Mouse (Mus musculus) liver, embryonic 14.5 days (tissue): ENCODE measurements around the gene Iqch.

Experiments used
- CTCF ChIP-seq: IDR thresholded peaks from 2 replicates; pipeline ENCODE4 v1.5.1; 2016; ENCODE audit warnings: antibody characterized with exemption, low read depth, control low read depth
- EP300 ChIP-seq: IDR thresholded peaks from 2 replicates; pipeline ENCODE4 v1.6.1; 2016; ENCODE audit warnings: antibody characterized with exemption, low read depth

DNA sequence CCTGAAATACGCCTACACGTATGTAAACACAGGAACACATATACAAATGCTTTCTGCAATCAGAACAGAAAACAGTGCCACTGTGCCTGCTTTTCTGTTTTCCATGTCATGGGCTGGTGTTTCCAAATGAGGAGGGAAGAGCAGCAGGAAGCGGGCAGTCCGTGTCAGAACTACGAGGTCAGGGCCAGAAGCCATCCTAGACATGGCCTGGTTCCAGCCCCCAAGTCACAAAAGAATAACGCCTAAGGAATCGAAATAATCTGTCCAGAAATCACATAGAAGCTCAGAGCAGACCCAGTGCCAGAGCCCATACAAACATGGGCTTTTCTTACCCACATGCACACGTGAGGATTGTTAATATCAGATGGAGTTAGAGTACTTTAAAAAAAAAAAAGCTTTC, 45.4 kb downstream of the Iqch start:
- TF ChIP-seq EP300 (no peak), CTCF (no peak)
